Mouse (Mus musculus) neural tube, embryonic 10.5 days (tissue): ENCODE results near the gene Rcan3.

Source experiments
- DNase-seq: peaks from one replicate; pipeline ENCODE4 v3.0.0-alpha.2; 2017; ENCODE audit warnings: low spot score; ENCODE audit errors: extremely low spot score

Rcan3 gene

DNA sequence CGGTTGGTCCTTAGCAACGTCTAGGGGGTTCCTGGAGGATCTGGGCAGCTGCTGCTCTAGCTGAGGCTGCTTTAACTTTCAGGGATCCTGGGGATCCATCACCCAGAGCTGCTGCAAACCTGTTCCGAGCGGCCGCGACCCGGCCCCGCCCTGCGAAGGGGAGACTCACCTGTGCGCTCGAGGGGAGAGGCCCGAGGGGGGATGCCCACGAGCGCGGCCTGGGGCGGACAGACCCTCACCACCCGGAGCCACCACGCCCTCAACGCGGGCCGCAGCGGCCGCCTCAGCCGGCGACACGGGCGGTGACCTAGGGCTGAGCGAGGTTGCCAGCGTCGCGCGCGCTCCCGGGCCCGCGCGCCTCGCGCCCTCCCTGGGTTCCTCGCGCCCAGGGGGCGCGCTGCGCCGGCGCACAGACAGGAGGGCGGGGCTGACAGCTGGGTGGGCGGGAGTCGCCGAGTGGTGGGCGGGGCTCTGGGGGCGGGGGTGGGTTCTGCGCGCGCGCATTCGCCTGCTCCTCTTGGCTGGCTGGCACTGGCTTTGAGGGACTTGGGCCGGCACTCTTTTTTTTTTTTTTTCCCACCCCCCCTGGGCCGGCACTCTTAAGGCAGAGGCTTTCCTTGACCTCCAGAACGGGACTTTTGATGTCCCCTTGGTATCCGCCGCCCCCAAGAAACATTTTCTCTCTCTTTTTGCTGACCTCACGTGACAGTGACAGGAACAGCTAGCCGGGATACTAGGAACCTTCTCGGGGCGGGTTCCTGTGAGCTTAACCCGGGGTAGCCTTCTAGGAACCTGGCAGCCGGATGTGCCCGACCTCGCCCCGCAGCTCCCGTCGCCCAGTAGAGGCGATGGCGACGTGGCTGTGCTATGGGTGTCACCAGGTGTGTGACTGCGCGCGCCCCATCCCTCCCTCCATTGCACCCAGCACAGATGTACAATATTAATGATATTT lies at the start of gene Rcan3:
Rcan3 (minus strand) TSS at position 411 of the 952 bp plus-strand sequence.
- peak; percentile 85 for DNase-seq

DNA sequence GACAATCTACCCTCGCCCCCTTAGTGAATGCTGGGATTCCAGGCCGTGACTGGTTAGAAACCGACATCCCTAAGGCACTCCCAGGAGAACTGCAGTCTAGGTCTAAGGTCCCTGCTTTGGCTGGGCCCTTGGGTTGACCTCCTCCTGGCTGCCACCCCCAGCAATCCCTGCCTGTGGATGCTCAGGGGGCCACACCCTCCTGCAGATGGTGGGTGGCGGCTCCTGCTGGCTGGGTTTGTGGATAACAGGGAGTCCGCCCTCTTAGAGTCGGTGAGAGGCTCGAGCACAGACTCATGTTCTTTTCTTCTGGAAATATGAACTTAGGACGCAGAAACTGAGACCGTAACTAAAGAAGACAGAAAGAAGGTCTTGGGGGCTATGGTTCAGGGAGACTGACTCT lies 46.7 kb upstream of the Rcan3 start:
- DNase-seq: no peak

DNA sequence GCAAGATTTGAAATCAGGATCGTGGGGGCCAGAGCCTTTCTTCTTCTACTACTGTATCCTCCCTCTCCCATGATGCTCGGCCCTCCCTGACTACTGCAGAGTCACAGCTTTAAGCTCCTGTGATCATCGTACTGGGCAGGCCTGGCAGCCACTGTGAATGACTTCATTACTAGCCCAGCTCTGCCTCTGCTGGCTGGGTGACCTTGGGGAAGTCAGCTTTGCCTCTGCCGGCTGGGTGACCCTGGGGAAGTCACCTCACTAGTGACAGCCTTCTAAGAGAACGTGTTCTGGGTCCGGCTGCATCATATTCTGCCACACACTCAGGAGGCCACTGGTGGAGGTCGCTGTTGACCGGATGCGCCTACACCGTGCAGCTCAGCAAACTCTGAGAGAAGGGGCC lies 44.2 kb upstream of the Rcan3 start:
- DNase-seq: no peak

DNA sequence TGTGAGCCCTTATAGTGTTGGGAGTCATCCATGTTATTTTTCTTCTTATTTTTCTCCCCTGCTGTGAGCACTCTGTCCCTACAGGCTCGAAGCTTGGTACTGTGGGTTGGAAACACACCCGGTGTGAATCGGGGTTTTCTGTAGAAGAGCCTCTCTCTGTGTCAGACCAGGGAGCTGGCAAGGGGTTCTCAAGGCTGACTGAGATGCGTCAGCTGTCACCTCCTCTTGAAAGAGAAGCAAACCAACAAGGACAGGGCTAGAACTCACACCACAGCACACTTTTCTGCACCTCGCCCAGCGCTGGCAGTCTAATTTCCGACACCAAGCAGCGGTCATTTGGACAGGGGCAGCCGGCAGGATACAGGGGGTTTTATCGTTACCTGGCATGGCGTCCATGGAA lies 29.8 kb upstream of the Rcan3 start:
- no peak for DNase-seq

- no peak for DNase-seq
These were observed 19.9 kb upstream of the Rcan3 start for GRCm38 (mm10) chr4:135453572-135453971.

- DNase-seq: no peak
These were observed 19.5 kb upstream of the Rcan3 start for GRCm38 (mm10) chr4:135453164-135453563.

DNA sequence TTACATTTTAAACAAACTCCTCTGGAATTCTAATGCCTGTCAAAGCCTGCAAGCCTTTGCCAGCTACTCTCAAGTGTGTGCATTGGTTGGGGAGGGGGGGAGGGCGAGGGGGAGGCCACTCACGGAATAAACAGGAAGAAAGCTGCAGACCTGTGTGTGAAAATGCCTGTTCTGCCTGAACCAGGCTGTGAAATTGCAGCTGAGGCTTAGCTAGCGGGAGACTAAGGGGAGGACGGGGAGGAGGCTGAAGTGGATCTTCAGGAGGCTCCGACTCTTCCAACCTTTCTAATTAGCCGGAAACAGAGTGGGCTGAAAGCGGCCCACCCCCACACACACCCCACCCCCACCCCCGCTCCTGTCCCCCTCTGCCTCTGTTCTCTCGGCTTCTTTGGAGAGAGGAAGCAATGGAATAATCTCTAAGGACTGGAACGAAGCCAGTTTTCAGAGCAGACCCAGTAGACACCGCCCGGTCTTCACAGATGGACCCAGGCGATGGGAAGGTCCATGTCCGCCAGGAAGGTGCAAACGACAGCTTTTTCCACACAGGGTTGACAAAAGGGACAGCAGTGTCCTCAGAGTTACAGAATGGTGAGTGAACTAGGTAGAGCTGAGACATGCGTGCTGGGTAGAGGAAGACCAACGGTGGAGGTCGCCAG lies 17.8 kb upstream of the Rcan3 start:
- no peak for DNase-seq

DNA sequence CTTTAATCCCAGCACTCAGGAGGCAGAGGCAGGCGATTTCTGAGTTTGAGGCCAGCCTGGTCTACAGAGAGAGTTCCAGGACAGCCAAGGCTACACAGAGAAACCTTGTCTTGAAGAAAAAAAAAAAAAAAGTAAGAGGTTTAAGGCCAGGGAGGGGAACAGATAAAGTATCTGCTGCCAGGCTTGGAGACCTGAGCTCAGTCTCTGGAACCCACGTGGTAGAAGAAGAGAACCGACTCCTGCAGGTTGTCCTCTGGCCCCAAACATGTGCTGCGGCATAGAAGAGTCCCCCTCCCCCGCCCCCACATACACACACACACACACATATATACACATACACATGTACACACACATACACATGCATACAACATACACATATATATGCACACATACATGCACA lies 8.8 kb upstream of the Rcan3 start:
- no peak for DNase-seq

- peak; percentile 47 for DNase-seq
These were observed 6.4 kb upstream of the Rcan3 start for GRCm38 (mm10) chr4:135439904-135440522.

GRCm38 (mm10) chr4:135439188-135439647 lies 5.6 kb upstream of the Rcan3 start:
- DNase-seq: peak; percentile 76

GRCm38 (mm10) chr4:135437924-135438323 lies 4.3 kb upstream of the Rcan3 start:
- DNase-seq: no peak

GRCm38 (mm10) chr4:135436291-135436690 lies 2.6 kb upstream of the Rcan3 start:
- DNase-seq: no peak

GRCm38 (mm10) chr4:135434395-135434789 lies 739 bp upstream of the Rcan3 start:
- no peak for DNase-seq

DNA sequence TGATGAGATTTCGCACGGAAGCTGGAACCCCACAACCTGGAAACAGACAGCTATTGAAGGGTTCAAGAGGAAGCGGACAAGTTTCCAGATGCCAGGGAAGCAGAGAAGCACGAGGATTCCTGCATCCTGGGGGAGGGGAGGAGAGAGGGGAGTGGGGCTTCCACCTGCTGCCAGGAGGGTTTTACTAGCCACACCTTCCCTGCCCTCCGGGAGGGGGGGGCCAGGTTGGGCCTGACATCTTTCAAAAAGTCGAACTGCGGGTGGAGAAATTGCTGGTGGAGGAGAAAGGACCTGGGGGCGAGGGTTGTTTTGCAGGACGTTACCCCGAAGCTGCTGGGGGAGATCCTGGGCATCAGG lies 589 bp downstream of the Rcan3 start:
- DNase-seq: no peak

DNA sequence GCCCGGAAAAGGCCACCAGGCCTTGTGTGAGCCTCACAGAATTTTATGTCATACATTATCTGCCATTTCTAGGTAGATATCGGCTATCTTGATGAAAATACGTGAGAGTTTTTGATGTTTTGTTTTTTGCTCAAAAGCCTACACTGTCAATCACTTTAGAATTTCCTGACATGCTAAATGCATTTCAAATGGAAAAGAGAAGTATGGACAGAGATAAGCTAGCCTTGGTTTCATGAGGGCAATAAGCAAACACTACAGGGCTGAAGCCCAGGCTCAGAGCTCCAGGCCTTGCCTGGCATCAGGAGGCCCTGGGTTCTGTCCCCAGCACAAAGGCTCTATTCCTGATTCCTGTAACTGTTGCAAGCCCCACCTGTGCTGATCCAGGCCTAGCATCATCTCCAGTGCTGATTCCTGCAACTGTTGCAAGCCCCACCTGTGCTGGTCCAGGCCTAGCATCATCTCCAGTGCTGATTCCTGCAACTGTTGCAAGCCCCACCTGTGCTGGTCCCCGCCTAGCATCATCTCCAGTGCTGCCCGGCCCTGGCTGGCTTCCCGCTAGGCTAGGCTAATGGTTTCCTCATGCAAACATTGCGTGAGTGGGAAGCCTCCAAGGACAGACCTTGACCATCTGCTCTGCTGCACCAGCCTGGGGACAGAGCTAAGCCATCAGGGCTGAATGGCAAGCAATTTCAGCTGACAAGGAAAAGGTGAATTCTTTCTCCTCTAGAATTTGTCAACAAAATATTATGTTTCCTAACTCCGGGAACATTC lies 3.5 kb downstream of the Rcan3 start:
- DNase-seq: no peak

DNA sequence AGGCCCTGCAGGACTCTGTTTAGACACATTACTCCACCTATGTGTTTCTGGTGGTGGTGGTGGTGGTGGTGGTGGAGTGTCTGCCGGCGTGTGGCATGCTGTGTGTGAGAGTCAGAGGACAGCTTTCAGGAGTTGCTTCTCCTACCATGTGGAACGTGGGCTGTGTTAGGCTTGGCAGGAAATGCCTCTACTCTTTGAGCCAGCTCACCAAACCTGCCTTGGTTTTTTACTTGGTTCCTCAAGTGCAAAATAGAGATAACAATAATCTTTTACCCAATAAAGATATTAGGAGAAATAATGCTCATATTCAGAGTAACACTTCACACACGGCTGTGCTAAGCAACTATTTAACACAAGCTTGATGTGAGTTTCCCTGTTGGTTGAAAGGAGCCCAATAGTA lies 4.3 kb downstream of the Rcan3 start:
- DNase-seq: no peak

DNA sequence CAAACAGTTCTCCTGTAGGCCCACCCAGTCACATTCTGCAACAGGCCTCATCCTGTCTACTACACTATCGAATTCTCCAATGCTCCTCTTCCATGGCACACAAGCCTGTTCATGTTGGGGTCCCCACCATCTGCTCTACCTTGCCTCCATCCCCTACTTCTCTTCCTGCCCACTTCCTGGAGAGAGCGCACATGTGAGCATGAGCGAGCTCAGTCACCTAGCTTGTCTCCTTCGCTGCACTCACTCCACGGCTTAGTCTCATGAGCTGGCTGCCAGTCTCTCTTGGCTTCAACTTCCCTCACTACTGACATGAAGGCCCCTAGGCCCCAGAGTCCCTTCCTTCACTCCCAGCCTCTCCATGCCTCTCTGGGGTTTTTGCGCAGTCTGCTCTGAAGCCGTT lies 7.1 kb downstream of the Rcan3 start:
- no peak for DNase-seq

- no peak for DNase-seq
These were observed 8.0 kb downstream of the Rcan3 start for GRCm38 (mm10) chr4:135425625-135426024.

DNA sequence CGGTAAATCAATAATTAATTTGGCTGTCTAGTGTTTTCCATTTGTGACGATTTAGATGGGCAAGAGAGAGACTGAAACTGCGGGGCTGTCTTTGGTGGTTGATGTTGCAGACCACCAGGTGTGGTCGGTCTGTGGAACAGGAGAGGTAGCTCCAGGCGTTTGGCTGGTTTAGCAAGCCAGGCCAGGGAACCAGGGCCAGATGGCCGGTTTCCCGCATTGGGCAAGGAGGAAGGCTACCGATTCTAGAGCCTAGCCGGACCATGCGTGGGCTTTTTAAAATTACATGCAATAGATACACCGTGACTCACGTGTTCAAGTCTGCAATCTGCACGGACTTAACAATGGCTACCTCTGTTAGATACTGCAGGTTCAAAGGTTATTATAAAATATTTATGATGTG lies 12.7 kb downstream of the Rcan3 start:
- no peak for DNase-seq

GRCm38 (mm10) chr4:135420416-135420815 lies 13.2 kb downstream of the Rcan3 start:
- DNase-seq: no peak

DNA sequence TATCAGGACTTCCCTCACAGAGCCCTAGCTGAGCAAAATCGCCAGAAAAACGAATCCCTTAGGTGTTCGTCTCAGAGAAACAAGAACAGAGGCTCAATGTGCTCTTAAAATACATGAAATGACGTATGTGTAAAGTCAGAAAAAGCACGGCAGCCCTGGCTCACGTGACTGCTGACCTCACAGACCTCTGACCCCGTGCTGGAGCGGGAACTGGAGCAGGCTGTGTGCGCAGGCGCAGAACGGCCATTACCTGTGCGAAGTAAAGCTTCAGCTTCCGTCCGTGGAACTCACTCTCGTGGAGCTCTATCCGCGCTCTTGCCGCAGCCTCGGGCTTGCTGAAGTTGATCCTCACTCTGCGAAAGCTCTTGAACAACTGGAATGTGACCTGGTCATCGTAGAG lies 13.7 kb downstream of the Rcan3 start:
- no peak for DNase-seq
